Mouse (Mus musculus): ENCODE measurements at regions not wholly inside any gene's neighbourhood (a gene's known extent, or its start where the extent isn't known, plus 50 kb on each side); places are given as distances from the start of the nearest gene placed in this dataset.

GRCm38 (mm10) chr5:101032147-101032900, 186.8 kb downstream of the Gpat3 start:
- no peak for ATAC-seq (ENCODE audit: insufficient number of reproducible peaks, low FRiP score, low TSS enrichment)

DNA sequence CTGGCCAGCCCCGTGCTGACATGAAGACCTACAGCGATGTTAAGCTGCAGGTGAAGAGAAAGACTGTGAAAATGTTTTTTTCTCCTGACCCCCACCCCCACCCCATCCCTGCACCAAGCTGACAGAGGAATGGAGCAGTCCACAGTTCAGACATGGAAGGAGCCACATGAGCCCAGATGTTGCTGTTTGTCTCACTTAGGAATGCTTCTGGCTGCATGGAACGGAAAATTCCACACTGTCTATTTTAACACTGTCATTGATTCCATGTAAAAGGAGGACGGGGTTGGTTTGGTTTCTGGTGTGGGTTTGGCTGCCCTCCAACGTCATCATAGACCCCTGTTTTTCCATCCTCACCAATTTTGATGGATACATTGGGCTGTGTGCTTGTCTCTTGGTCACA, 179.3 kb downstream of the Gpat3 start:
- no peak for ATAC-seq (ENCODE audit: insufficient number of reproducible peaks, low FRiP score, low TSS enrichment)

- no peak for ATAC-seq (ENCODE audit: insufficient number of reproducible peaks, low FRiP score, low TSS enrichment)
Measured at GRCm38 (mm10) chr5:101023784-101024183, 178.3 kb downstream of the Gpat3 start.

- peak; percentile 61; the same call in 1 of the 2 replicates for ATAC-seq (ENCODE audit: insufficient number of reproducible peaks, low FRiP score, low TSS enrichment)
Measured at GRCm38 (mm10) chr5:101020784-101021183, 175.3 kb downstream of the Gpat3 start.

- ATAC-seq (ENCODE audit: insufficient number of reproducible peaks, low FRiP score, low TSS enrichment) = no peak
Measured at GRCm38 (mm10) chr5:101013844-101014243, 168.3 kb downstream of the Gpat3 start.

DNA sequence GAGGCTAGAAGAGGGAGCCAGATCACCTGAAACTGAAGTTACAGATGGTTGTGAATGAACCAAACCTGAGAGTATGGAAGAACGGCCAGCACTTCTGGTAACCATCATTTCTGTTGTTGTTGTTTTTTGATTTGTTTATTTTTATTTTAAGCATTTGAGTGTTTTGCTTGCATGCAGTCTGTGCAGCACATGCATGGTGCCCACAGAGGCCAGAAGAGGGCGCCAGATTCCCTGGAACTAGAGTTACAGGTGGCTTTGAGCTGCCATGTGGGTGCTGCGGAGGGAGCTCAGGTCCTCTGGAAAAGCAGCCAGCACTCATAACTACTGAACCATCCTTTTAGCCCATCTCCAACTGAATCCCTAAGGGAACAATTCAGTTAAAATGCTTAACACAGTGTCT, 159.7 kb downstream of the Gpat3 start:
- ATAC-seq (ENCODE audit: insufficient number of reproducible peaks, low FRiP score, low TSS enrichment) = no peak

DNA sequence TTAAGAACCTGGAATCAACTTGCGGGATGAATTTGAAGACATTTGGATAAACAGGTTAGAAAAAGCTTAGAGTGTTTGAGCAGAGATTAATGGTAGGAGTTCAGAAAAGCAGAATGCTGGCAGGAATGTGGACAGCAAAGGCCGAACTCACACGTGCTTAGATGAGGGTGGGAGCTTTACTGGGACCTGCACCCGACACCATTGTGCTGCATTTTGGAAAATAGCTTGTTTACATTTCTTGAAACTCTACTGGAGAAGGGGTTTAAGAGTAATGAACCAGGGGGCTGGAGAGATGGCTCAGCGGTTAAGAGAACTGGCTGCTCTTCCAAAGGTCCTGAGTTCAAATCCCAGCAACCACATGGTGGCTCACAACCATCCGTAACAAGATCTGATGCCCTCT, 154.9 kb downstream of the Gpat3 start:
- ATAC-seq (ENCODE audit: insufficient number of reproducible peaks, low FRiP score, low TSS enrichment) = no peak

DNA sequence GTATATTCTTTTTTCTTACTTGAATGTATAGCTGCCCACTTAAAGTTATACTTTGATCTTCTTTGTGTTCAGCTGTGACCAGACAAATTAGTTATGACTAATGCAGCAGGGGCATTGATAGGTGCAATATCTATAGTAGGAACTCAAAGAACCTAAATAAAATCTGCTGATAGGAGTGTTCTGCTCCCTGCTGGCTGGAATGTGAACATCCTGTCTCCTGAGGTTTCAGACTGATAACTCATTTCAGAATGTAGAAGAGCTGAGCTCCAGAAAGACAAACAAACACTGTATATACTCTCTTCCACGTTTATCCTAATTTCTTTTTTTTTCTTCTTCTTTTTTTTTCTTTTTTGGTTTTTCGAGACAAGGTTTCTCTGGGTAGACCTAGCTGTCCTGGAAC, 146.9 kb downstream of the Gpat3 start:
- no peak for ATAC-seq (ENCODE audit: insufficient number of reproducible peaks, low FRiP score, low TSS enrichment)

- ATAC-seq (ENCODE audit: insufficient number of reproducible peaks, low FRiP score, low TSS enrichment) = no peak
Measured at GRCm38 (mm10) chr5:100991626-100992025, 146.1 kb downstream of the Gpat3 start.

- ATAC-seq (ENCODE audit: insufficient number of reproducible peaks, low FRiP score, low TSS enrichment) = no peak
Measured at GRCm38 (mm10) chr5:100982573-100982936, 137.0 kb downstream of the Gpat3 start.

GRCm38 (mm10) chr5:100981849-100982572, 136.5 kb downstream of the Gpat3 start:
- no peak for ATAC-seq (ENCODE audit: insufficient number of reproducible peaks, low FRiP score, low TSS enrichment)

GRCm38 (mm10) chr5:100976736-100977135, 131.2 kb downstream of the Gpat3 start:
- ATAC-seq (ENCODE audit: insufficient number of reproducible peaks, low FRiP score, low TSS enrichment) = no peak

- ATAC-seq (ENCODE audit: insufficient number of reproducible peaks, low FRiP score, low TSS enrichment) = no peak
Measured at GRCm38 (mm10) chr5:100951210-100951609, 105.7 kb downstream of the Gpat3 start.
